Mouse (Mus musculus): ENCODE results near the gene Nlk.

GRCm38 (mm10) chr11:78741958-78742357 is 44.8 kb upstream of the Nlk start:
- TF ChIP-seq POLR2A (IDR thresholded peaks at IDR 0.05; ENCODE audit: insufficient read length, low read depth) (no peak), USF1 (IDR thresholded peaks at IDR 0.05; ENCODE audit: low read depth) (no peak), MAX (IDR thresholded peaks at IDR 0.05; ENCODE audit: low read depth) (no peak), MYOG (IDR thresholded peaks at IDR 0.05; ENCODE audit: control insufficient read depth in 1 of 3, insufficient read depth in 1 of 3, insufficient read length in 2 of 3, low read depth in 2 of 3) (no peak), MYOD1 (IDR thresholded peaks at IDR 0.05; ENCODE audit: control insufficient read depth in 1 of 3, insufficient read length in 2 of 3, low read depth in 2 of 3) (no peak), TCF12 (IDR thresholded peaks at IDR 0.05; ENCODE audit: insufficient read depth, poor library complexity, severe bottlenecking) (no peak), CEBPB (IDR thresholded peaks at IDR 0.05; ENCODE audit: insufficient read depth, poor library complexity, severe bottlenecking) (no peak)
